Mouse (Mus musculus) left cerebral cortex, postnatal 14 days (tissue): ENCODE results near the gene Cpox. TPM values are rescaled to one million over a fixed set of nuclear protein-coding genes. Genes with fewer than 3 reads are reported as not detected.

Experiments
- DNase-seq, 2 experiments: peaks; one replicate each; pipeline ENCODE4 v3.0.0; 2021 to 2022; ENCODE audit warnings: low spot score in 2 of 2, mixed read lengths in 1 of 2
- intact Hi-C: fragments of 180-260 bp; cut with DNase I; formaldehyde crosslinking; loops from one replicate; pipeline ENCODE4 v1.15.1; 2025
- long read RNA-seq, 2 experiments: library from polyadenylated mRNA; stranded (forward); transcript quantifications; one replicate each; pipeline ENCODE4 v2.0.0; 2021
- total RNA-seq, 2 experiments: library from RNA; stranded (reverse); gene quantifications; 2 replicates each; pipeline ENCODE4 v1.2.3; 2021

Cpox gene
- total RNA-seq, result 10 to 100 TPM; 33.7 to 35.5 TPM
- long read RNA-seq, experiment 1, transcript Cpox-201 (7 exons, 3,097 nt), result major isoform, 31 of 39 reads
- long read RNA-seq, experiment 1, partial matches to known transcripts, result 2 of 39 reads
- long read RNA-seq, experiment 1, other reads (novel, unspliced or antisense), result 4 of 39 reads
- long read RNA-seq, experiment 2, transcript Cpox-201 (7 exons, 3,097 nt), result major isoform, 19 of 21 reads
- long read RNA-seq, experiment 2, partial matches to known transcripts, result 0 of 21 reads
- long read RNA-seq, experiment 2, other reads (novel, unspliced or antisense), result 2 of 21 reads

- intact Hi-C loops, result loop anchor here (2.0 to 10.0 kb wide), 3 partner anchors 59 to 375 kb away; no protein-coding TSS in a partner anchor
- peak; percentile 68 to 76 for DNase-seq
Observed at GRCm38 (mm10) chr16:58669917-58670630, at the start of gene Cpox. Gene Cpox, plus strand, starts transcription at chr16:58670292.

- intact Hi-C loops, result loop anchor here (2.0 to 10.0 kb wide), 3 partner anchors 98 to 328 kb away; partner anchors contain the start of gene St3gal6
- DNase-seq, result no peak
Observed at GRCm38 (mm10) chr16:58622377-58622776, 47.7 kb upstream of the Cpox start.

- intact Hi-C loops, result loop anchor here (2.0 to 10.0 kb wide), 3 partner anchors 98 to 328 kb away; partner anchors contain the start of gene St3gal6
- no peak for DNase-seq
Observed at GRCm38 (mm10) chr16:58623114-58623513, 47.0 kb upstream of the Cpox start.

GRCm38 (mm10) chr16:58623944-58624343, 46.1 kb upstream of the Cpox start:
- intact Hi-C loops, result loop anchor here (2.0 to 10.0 kb wide), 3 partner anchors 99 to 329 kb away; partner anchors contain the start of gene St3gal6
- DNase-seq, result peak; percentile 56 to 76

- intact Hi-C loops, result loop anchor here (5.0 to 10.0 kb wide), 3 partner anchors 35 to 333 kb away; partner anchors contain the start of gene St3gal6
- DNase-seq, result no peak
Observed at GRCm38 (mm10) chr16:58627597-58628335, 42.3 kb upstream of the Cpox start.

GRCm38 (mm10) chr16:58628336-58628680, 41.8 kb upstream of the Cpox start:
- no peak for DNase-seq
- intact Hi-C loops, result loop anchor here (5.0 to 10.0 kb wide), 3 partner anchors 34 to 334 kb away; partner anchors contain the start of gene St3gal6

GRCm38 (mm10) chr16:58628968-58629367, 41.1 kb upstream of the Cpox start:
- DNase-seq, result no peak
- intact Hi-C loops, result loop anchor here (5.0 to 10.0 kb wide), 3 partner anchors 33 to 334 kb away; partner anchors contain the start of gene St3gal6

- DNase-seq, result no peak
- intact Hi-C loops, result loop anchor here (5.0 to 10.0 kb wide), 3 partner anchors 33 to 335 kb away; partner anchors contain the start of gene St3gal6
Observed at GRCm38 (mm10) chr16:58629736-58630135, 40.4 kb upstream of the Cpox start.

- DNase-seq, result no peak
- intact Hi-C loops, result no loop called here
Observed at GRCm38 (mm10) chr16:58635866-58636265, 34.2 kb upstream of the Cpox start.

GRCm38 (mm10) chr16:58637448-58637847, 32.6 kb upstream of the Cpox start:
- intact Hi-C loops, result no loop called here
- no peak for DNase-seq

- DNase-seq, result no peak
- intact Hi-C loops, result no loop called here
Observed at GRCm38 (mm10) chr16:58638016-58638415, 32.1 kb upstream of the Cpox start.

- DNase-seq, result no peak
- intact Hi-C loops, result no loop called here
Observed at GRCm38 (mm10) chr16:58638689-58639175, 31.4 kb upstream of the Cpox start, which contains the start of gene E330017A01Rik. Gene E330017A01Rik, minus strand, starts transcription at chr16:58638739.

GRCm38 (mm10) chr16:58649979-58650378, 20.1 kb upstream of the Cpox start:
- intact Hi-C loops, result no loop called here
- peak in 1 of 2 experiments; percentile 47 for DNase-seq

- intact Hi-C loops, result no loop called here
- no peak for DNase-seq
Observed at GRCm38 (mm10) chr16:58655751-58656150, 14.3 kb upstream of the Cpox start.

GRCm38 (mm10) chr16:58656526-58656925, 13.6 kb upstream of the Cpox start:
- no peak for DNase-seq
- intact Hi-C loops, result no loop called here

GRCm38 (mm10) chr16:58658668-58659067, 11.4 kb upstream of the Cpox start:
- DNase-seq, result no peak
- intact Hi-C loops, result no loop called here

- intact Hi-C loops, result loop anchor here (5.0 to 10.0 kb wide), 4 partner anchors 35 to 1050 kb away; no protein-coding TSS in a partner anchor
- no peak for DNase-seq
Observed at GRCm38 (mm10) chr16:58661826-58662225, 8.3 kb upstream of the Cpox start.

- intact Hi-C loops, result loop anchor here (5.0 to 10.0 kb wide), 4 partner anchors 35 to 1050 kb away; no protein-coding TSS in a partner anchor
- DNase-seq, result no peak
Observed at GRCm38 (mm10) chr16:58662287-58662791, 7.8 kb upstream of the Cpox start.

GRCm38 (mm10) chr16:58663021-58663420, 7.1 kb upstream of the Cpox start:
- intact Hi-C loops, result loop anchor here (5.0 to 10.0 kb wide), 4 partner anchors 36 to 1051 kb away; no protein-coding TSS in a partner anchor

More at GRCm38 (mm10) chr16:58663021-58663420, 7.1 kb upstream of the Cpox start:
- DNase-seq, result no peak
